Mouse (Mus musculus) liver (tissue): ENCODE results near the gene Mrrf.

Experiments
- DNase-seq: peaks from one replicate; pipeline ENCODE4 v3.0.0-alpha.2; 2020; ENCODE audit warnings: mixed read lengths

Gene Mrrf

GRCm38 (mm10) chr2:36136300-36136941, at the start of gene Mrrf, which contains the start of gene Rbm18:
Mrrf (plus strand) TSS chr2:36136389.
Rbm18 (minus strand) TSS chr2:36136773.
- peak; percentile 90 for DNase-seq

DNA sequence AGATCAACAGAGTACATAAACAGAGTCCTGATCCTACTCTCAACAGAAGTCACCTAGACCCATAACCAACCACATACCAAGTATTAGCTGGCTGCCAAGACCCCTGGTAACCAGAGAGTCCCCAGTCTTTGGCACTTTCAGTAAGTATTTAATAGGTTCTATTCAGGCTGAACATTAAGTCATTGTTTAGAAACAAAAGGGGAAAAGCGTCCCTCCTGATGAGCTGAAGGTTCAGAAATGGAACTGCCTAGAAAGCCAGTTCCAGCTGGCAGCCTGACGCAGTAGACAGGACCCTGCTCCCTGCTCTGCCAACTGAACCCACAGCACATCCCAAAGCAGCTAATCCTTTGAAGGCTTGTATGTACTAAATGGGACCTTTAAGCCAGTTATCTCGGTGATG, 47.0 kb upstream of the Mrrf start:
- DNase-seq = no peak

GRCm38 (mm10) chr2:36090853-36091741, 45.1 kb upstream of the Mrrf start:
- DNase-seq = peak; percentile 88

DNA sequence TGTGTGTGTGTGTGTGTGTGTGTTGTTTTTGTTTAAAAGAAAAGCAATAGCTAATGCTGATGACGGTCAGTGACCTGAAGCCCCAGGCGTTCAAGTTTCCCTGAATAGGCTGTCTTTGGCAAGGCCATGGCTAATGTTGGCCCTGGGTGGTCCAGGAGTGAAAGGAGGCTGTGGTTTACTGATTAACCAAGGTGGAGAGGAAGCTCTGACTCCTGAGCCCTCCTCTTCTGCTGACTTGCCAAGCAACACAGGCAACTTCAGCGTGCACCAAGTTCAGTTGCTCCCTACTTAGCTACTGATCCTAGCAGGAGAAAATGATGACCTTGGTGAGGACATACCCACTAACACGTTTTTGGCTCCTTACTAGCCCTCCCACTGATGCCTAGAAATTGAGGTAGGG, 43.4 kb upstream of the Mrrf start:
- DNase-seq = no peak

DNA sequence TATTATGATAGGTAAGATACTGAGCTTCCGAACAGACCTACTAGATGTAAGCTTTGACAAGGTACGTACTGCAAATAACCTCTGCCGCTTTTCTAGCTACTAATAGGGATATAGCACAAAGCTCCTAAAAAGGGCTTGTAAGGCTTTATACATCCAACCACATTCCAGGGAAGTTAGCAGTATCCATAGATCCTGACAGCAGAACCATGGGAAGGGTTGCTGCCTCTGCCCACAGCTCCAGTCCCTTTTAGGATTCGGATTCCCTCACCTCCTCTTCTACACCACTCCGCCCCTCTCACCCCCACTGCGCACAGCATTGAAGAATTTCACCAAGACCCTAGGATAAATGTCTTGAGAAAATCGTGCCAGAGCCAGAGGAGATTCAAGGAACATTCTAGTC, 42.9 kb upstream of the Mrrf start:
- no peak for DNase-seq

GRCm38 (mm10) chr2:36093914-36094475, 42.2 kb upstream of the Mrrf start:
- DNase-seq = no peak

GRCm38 (mm10) chr2:36097129-36097815, 38.9 kb upstream of the Mrrf start:
- no peak for DNase-seq

GRCm38 (mm10) chr2:36098021-36098420, 38.2 kb upstream of the Mrrf start:
- DNase-seq = no peak

DNA sequence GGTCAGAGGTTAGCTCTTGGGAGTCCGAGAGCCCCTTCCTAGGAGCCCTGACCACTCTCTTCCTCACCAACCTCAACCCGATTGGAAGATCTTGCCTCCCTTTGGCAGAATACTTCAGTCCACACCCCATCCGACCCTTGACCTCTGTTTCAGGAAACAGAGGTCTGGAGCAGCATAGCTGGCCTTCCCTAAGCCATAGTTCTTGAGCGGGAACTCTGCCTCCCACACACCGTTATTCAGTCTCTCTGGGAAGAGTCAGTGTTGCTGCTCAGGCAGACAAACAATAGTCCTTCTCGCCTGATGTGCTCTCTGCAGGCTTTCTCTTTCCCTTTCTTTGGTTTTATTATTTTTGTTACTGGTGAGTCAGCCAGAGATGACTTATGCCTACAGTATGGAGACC, 36.5 kb upstream of the Mrrf start:
- DNase-seq = no peak

DNA sequence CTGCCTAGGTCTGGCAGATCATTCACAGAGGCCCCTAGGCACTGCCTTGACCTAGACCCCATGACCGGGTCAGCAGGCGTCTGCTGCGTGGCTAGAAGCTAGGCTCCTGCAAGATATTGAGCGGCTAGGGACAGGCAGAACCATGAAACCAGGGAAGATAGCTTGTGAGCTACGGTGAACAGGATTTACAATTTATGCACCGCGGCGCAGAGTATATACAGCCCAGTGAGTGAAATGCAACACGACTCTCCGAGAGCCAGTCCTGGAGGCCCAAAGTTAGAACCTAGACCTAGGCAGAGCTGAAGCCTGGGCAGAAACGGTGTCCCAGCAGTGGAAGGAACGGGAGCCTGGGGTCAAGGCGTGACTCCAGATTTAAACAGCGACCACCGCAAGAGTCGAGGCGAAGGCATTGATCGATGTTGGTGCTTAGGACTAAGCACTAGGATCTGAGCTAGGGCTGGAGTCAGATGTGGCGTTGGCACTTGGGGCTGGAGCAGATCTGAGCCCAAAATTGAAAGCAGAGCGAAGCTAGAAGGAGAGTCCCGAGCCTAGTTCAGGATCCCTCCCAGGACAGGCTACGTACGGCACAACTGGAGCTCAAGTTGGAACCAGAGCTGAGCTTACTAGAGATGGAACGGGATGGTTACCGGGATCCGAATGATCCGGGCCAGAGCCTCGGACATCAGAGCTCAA, 34.2 kb upstream of the Mrrf start:
- DNase-seq = no peak

DNA sequence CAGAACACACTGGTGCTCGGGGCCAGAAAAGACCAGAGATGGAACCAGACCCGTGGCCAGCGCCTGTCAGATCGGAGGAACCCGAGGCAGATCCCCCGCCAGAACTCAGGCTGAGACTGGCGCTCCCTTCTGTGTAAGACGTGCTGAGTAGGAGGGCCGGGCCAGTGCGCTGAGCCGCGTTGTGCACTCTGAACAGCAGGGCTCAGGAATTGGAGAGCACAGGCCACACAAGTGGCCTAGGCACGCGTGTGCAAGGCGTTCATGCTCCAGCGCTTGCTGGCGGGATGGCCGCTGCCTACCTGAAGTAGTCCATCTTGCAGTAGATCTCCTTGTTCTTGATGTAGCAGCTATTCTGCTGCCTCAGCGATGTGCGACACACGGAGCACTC, 33.6 kb upstream of the Mrrf start:
- DNase-seq = peak; percentile 12

DNA sequence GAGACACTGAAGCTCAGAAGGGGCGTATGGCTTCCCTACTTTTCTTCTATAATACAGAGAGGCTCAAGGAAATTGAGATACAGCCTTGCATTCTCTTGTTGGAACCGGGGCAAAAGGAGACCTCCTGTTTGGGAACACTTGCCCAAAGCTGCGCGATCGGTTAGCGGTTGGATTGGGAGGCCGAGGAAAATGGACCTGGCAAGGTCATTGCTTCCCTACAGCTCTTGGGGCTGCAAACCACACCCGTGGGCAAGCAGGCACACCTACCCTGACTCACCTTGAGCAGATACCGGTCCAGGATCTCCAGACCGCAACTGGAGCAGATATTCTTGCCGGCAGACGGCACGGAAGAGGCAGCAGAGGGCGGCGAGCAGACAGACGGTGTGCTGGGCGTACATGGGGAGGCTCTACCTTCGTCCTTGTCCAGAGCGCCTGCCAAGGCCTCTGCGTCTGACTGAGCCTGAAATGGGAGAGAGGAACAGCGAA, 33.1 kb upstream of the Mrrf start:
- no peak for DNase-seq

GRCm38 (mm10) chr2:36103555-36104367, 32.4 kb upstream of the Mrrf start:
- DNase-seq = no peak

GRCm38 (mm10) chr2:36104436-36104955, 31.7 kb upstream of the Mrrf start:
- DNase-seq = no peak

GRCm38 (mm10) chr2:36104956-36105741, 31.0 kb upstream of the Mrrf start, which contains the start of gene Lhx6:
Lhx6 (minus strand) TSS chr2:36105408.
- DNase-seq = no peak

DNA sequence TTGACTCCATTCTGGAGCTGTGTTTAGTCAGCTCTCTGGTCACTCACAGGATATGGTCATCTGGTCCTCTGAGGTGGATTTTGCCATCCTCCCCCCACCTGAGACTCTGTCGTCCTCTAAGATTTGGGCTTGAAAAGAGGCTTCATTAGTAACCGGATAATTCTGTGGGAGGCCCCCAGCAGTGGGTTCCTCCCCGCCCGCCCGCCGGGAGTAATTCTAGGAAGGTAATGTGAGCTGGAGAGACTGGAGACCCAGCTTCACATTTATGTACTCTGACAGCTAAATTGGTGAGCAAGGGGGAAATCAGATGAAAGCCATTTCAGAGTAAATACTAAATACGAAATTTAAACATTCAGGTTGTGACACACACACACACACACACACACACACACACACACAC, 27.6 kb upstream of the Mrrf start:
- DNase-seq = no peak

GRCm38 (mm10) chr2:36112632-36113031, 23.6 kb upstream of the Mrrf start:
- no peak for DNase-seq

DNA sequence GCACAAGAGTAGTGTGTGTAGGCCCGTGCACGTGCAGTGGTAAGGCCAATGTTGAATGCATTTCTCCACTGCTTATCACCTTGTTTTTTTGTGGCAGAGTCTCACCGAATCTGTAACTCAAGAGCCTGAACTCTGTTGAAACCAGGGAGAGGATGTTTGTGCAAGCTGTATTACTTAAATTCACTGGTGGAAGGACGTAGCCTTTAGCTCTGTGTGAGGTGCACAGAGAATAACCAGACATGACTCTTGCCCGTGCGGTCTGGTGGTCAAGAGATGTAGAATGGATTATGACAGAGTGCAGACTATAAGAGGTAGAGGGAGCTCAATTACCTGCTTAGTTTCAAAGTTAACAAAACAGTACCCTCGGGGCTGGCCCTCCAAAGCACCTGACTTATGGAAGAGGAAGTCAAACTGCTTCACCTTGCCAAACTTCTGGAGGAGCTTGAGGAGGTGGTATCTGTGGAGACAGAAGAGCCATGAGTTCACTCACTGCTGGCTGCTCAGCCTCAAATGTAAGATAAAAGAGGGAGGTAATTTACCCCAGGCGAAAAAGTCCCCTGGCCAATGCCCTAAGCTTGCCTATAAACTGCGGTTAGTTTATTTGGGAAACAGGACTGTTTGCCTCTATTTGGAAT, 9.3 kb upstream of the Mrrf start:
- no peak for DNase-seq

DNA sequence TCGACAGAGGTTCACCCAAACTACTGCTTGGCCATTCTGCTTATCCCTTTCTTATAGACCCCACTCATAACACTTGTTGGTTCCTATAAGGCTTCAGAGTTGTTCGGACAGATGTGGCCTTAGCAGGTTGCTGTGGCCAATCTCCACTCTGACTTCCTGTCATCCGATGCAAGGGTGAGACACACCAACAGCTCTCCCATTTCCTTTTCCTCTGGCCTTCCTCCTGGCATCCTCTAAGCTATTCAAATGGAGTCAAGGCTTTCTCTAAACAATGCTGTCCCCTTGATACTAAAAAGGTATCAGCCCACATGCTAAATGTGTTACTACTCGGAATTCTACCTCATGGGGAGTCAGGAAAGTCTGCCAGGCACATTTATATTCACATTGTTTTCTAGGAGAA, 8.2 kb upstream of the Mrrf start:
- no peak for DNase-seq

DNA sequence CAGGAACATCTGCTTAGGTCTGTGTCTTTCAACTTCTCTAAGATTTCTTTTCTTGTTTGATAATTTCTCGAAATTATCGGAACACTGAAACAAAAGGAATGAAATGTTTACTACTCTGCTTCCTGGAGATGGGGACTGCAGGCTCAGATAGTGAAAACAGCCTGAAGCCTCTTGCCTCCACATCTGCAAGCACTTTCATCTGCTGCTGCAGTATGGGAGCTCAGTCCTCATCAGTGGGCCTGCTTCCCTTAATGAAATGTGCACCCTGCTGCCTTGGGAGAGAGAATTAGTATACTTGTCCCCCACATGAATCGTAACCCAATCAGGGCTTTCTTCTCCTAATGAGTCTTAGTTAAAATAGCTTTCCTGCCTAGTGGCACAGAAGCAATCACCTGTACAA, 7.1 kb upstream of the Mrrf start:
- no peak for DNase-seq
